Mouse (Mus musculus): Measurements from ENCODE around the gene Auts2.

- TF ChIP-seq CTCF (IDR thresholded peaks at IDR 0.05; ENCODE audit: low read depth, low read length) = no peak
- TF ChIP-seq POLR2A (IDR thresholded peaks at IDR 0.05; ENCODE audit: borderline replicate concordance, low read depth, low read length) = no peak
These were observed 957.3 kb downstream of the Auts2 start for GRCm38 (mm10) chr5:131585684-131586331.

All from bone marrow macrophage, adult 2 months (primary cell).